Mouse (Mus musculus): ENCODE measurements around the gene Il4ra. TPM values are rescaled to one million over a fixed set of nuclear protein-coding genes. Genes with fewer than 3 reads are reported as not detected.

The Il4ra gene
- polyA plus RNA-seq, 1 experiment from 2014 or later, result 13.2 TPM

- Histone ChIP-seq H3K9ac (no peak overlapping the region), H3K36me3 (no peaks in the 10 kb centered on the region), H3K27ac (replicated peaks) (no peak overlapping the region), H3K4me2 (replicated peaks) (no peak overlapping the region), H3K9me3 (replicated peaks) (no peaks in the 10 kb centered on the region), H3K4me3 (replicated peaks) (no peak overlapping the region), H3K27me3 (no peaks in the 10 kb centered on the region), H3K4me1 (no peaks in the 10 kb centered on the region)
- 71% methylated on average over 4 of the region's 4 CpGs for WGBS
- ATAC-seq (ENCODE audit: insufficient number of reproducible peaks, low FRiP score, low TSS enrichment, low read depth), result no peak
These were observed 68.2 kb downstream of the Il4ra start for GRCm38 (mm10) chr7:125620077-125620476.

GRCm38 (mm10) chr7:125622741-125623685 lies 71.1 kb downstream of the Il4ra start:
- Histone ChIP-seq H3K9ac (no peak overlapping the region), H3K27ac (replicated peaks) (no peak overlapping the region), H3K4me2 (replicated peaks) (no peak overlapping the region), H3K4me3 (replicated peaks) (no peak overlapping the region), H3K9me3 (replicated peaks) (no peaks in the 10 kb centered on the region), H3K4me1 (no peaks in the 10 kb centered on the region), H3K36me3 (no peaks in the 10 kb centered on the region), H3K27me3 (no peaks in the 10 kb centered on the region)
- ATAC-seq (ENCODE audit: insufficient number of reproducible peaks, low FRiP score, low TSS enrichment, low read depth), result 0 out of 2 replicates have a peak, but pooled peaks have one; percentile 43
- WGBS, result 63% methylated on average over 7 of the region's 7 CpGs

- H3K4me2 ChIP-seq (replicated peaks), result no peak overlapping the region
- no peak for ATAC-seq (ENCODE audit: insufficient number of reproducible peaks, low FRiP score, low TSS enrichment, low read depth)
- 0 out of 2 replicates have a peak, but pooled peaks cover 5% of the 10 kb centered on the region for H3K9me3 ChIP-seq (replicated peaks)
- WGBS, result 66% methylated on average over 4 of the region's 4 CpGs
- H3K9ac ChIP-seq, result no peak overlapping the region
- H3K4me1 ChIP-seq, result no peaks in the 10 kb centered on the region
- no peaks in the 10 kb centered on the region for H3K36me3 ChIP-seq
- no peaks in the 10 kb centered on the region for H3K27me3 ChIP-seq
- H3K4me3 ChIP-seq (replicated peaks), result no peak overlapping the region
- H3K27ac ChIP-seq (replicated peaks), result no peak overlapping the region
These were observed 73.3 kb downstream of the Il4ra start for GRCm38 (mm10) chr7:125625219-125625618.

- Histone ChIP-seq H3K9ac (no peak overlapping the region), H3K4me3 (replicated peaks) (no peak overlapping the region), H3K36me3 (no peaks in the 10 kb centered on the region), H3K27me3 (no peaks in the 10 kb centered on the region), H3K9me3 (replicated peaks) (0 out of 2 replicates have a peak, but pooled peaks cover 5% of the 10 kb centered on the region), H3K27ac (replicated peaks) (no peak overlapping the region), H3K4me1 (no peaks in the 10 kb centered on the region), H3K4me2 (replicated peaks) (no peak overlapping the region)
- ATAC-seq (ENCODE audit: insufficient number of reproducible peaks, low FRiP score, low TSS enrichment, low read depth), result no peak
- 47% methylated on average over 7 of the region's 7 CpGs for WGBS
These were observed 73.9 kb downstream of the Il4ra start for GRCm38 (mm10) chr7:125625829-125626228.

Other genes starting within 250 kb of the Il4ra start
- gene Kdm8, start 107.4 kb upstream of the Il4ra start, polyA plus RNA-seq (2015; fragmentation: Nextera tagmentation; extraction: Ambion mirVana), result 8.0 and 8.3 TPM in 2 replicates
- gene Nsmce1, start 60.5 kb upstream of the Il4ra start, polyA plus RNA-seq (2015; fragmentation: Nextera tagmentation; extraction: Ambion mirVana), result 105 and 110 TPM in 2 replicates
- 1.1 and 1.5 TPM in 2 replicates for gene Il21r, start 51.3 kb downstream of the Il4ra start, polyA plus RNA-seq (2015; fragmentation: Nextera tagmentation; extraction: Ambion mirVana)
- 26.0 and 26.5 TPM in 2 replicates for gene Gtf3c1, start 155.7 kb downstream of the Il4ra start, polyA plus RNA-seq (2015; fragmentation: Nextera tagmentation; extraction: Ambion mirVana)
- gene D430042O09Rik, start 155.8 kb downstream of the Il4ra start, polyA plus RNA-seq (2015; fragmentation: Nextera tagmentation; extraction: Ambion mirVana), result 10.9 and 11.7 TPM in 2 replicates